Mouse (Mus musculus) cerebellum, adult 18-20 months (tissue): ENCODE results near the gene Snw1.

Source experiments
- DNase-seq, 2 experiments: peaks; one replicate each; pipeline ENCODE4 v3.0.0; 2021

The Snw1 gene

DNA sequence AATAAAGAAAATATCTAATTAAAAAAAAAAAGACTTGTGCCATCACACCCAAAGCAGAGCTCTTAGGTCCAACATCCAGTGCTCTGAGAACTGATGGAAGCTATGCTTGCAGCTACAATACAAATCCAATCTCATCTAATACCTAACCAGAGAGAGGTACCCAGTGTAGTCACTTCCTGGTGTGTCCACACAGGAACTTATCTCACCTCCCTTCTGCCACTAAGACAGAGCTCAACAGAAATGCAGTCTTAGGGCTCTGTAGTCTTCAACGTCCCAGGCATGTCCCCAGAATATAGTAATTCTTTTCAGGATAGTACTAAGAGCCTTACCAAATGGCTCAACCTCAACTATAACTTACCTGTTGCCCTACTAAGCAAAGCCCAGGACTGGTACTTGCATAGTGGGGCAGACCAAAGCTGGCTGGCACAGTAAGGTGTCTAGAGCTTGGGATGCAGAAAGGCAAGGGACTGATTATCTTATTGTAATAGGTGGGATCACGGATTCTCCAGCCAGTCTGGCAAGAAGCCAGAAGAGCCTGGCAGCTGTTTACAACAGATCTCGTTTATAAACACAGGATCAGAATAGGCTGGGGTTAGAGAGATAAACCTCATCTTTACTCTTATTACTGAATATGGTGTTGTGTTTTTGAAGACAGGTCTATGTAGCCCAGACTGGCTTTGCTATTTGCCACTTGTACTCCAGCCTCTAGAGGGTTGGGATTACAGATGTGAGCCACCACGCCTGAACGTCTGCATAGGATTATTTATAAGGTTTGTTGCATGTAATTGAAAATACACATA is 50.2 kb downstream of the Snw1 start:
- DNase-seq = peak in 1 of 2 experiments; percentile 13

DNA sequence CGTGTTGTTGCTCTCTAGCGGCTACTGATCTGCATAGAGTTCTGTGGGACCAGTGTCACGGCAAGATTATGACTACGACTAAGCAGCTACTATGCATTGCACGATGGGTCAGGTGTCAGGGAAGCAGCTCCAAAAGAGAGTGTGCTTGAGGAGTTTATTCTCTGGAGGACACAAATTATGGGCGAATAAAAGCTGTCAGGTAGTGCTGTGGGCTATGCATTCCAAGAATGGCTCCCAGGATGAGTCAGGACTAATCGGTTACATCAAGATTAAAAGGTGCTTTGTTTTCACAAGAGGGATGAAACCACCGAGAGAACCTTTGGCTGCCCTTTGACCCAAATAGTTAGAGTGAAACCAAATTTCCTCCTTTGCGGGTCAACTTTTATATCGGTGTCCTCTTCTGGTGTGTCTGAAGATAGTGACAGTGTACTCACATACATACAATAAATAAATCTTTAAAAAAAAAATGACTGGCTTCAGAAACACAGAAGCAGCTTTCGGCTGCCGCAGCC is 52.0 kb downstream of the Snw1 start:
- DNase-seq = no peak

DNA sequence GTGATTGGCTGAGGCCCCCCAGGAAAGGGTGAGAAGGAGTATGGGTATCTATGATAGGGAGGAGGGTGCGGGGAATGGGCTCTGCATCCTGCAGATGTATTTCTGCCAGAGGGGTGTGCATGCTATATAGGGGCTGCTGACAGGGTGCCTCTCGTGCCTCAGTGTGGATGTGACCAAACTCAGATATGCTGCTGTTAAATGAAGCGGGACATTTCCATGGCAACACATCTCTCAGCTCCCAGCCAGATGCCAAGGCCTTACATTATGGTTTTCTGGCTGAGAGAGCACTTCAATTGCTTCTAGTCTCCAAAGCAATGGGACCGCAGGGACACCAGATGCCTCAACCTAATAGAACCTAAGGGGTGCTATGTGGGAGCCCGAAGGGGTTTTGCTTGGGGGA is 53.2 kb downstream of the Snw1 start:
- DNase-seq = no peak

GRCm38 (mm10) chr12:87416690-87417089 is 55.4 kb downstream of the Snw1 start:
- peak; percentile 37 to 49 for DNase-seq

DNA sequence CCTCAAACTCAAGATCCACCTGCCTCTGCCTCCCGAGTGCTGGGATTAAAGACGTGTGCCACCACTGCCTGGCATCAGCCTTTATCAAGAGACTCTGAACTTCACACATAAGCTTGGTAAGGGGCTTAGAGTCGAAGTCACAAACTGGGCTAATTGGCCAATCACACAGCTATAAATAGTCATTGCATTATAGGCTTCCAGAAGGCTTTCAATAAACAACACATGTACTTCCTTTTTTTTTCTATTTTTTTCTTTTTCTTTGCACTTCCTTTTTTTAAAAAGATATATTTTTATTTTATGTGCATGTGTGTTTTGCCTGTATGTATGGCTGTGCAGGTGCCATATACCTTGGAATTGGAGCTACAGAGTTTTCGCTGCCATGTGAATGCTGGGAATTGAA is 56.7 kb downstream of the Snw1 start:
- DNase-seq = no peak

DNA sequence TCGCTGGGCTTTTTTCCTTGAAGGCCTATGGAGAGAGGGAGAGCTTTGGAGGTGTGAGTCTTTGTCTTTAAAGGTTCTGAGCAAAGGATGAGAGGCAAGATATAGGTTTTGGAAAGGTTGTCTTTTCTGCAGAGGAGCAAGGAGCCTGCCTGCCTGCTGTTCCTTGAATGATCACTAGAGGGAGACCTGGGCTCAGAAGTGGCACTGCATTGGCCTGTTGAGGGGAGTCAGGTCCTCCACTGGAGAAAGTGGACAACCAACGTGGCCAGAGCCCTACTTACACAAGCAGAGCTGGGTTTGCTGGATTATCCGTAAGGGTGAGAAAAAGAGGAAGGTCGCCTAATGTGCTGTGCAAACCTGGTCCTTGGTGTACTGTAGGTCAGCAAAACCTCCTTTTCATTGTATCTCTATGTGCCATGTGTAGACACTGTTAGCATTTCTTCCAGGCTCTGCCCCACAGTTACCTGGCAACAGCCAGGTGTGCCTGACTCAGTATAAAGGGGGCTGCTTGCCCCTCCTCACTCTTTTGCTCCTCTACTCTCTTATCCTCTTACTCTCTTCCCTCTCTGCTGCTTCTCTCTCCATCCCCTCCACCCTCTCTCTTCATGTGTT is 58.8 kb downstream of the Snw1 start:
- DNase-seq = peak; percentile 69 to 71

DNA sequence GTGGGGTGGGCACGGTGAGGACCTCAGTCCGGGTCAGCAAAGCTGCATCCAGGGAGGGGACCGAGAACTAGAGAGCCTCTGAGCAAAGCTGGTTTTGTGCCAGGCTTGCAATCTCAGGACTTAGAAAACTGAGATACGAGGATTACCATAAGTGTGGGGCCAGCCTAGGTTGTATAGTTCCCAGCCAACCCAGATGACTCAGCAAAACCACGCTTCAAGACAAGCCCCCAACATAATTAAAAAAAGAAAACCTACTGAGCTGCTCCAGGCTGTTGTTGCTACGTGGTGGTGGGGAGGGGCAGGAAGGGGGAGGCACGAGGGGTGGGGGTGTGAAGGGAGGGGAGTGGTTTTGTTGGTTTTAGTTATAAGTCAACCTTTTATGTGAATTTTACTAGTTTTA is 61.1 kb downstream of the Snw1 start:
- DNase-seq = no peak

DNA sequence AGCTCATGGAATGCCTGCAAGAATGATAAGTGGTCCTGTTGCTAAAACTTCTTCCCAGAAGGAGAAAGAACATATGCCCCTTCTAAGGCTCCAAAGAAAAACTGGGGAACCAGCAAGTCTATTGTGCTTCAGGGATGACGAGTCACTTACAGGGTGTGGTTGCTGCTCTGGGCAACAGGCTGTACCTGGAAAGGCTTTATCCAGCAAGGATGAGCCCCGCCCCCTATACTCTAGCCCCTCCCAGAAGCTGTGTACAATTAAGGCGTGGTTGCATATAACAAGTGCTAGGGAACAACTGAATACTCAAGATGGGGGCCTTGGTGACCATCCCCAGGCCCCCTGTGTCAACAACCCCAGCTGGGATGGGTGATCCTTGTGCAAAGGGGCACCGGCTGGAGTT is 63.0 kb downstream of the Snw1 start:
- no peak for DNase-seq

- DNase-seq = no peak
Measured at GRCm38 (mm10) chr12:87407869-87408605, 64.0 kb downstream of the Snw1 start.

- DNase-seq = no peak
Measured at GRCm38 (mm10) chr12:87405721-87406120, 66.4 kb downstream of the Snw1 start.

DNA sequence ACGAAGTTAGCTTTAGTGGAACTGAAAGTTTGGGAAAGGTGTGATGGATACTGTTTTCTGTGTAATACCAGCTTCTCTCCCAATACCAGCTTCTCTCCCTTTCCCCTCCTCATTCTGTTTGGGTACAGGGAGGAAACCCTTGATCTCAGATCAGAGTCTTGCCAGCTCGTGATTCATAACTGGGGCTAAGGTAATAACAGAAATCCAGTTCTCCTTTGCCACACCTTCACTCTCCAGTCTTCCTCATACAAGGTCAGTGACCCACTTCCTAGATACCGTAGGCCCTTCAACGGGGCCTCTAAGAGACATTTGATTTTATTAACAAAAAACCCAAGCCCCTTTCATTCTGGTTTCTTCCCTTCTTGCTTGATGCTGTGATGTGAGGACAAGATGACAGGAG is 66.9 kb downstream of the Snw1 start:
- DNase-seq = no peak

- DNase-seq = no peak
Measured at GRCm38 (mm10) chr12:87401883-87402282, 70.2 kb downstream of the Snw1 start.

GRCm38 (mm10) chr12:87399119-87399819 is 72.8 kb downstream of the Snw1 start:
- no peak for DNase-seq
